Mouse (Mus musculus): ENCODE measurements around the gene Ncapg2.

Gene Ncapg2

GRCm38 (mm10) chr12:116442184-116442583 is 37.0 kb downstream of the Ncapg2 start:
- no peak for DNase-seq (ENCODE audit: low read depth, low spot score)

- DNase-seq (ENCODE audit: low read depth, low spot score) = no peak
Measured at GRCm38 (mm10) chr12:116449536-116449935, 44.3 kb downstream of the Ncapg2 start.

- no peak for DNase-seq (ENCODE audit: low read depth, low spot score)
Measured at GRCm38 (mm10) chr12:116460379-116461065, 55.3 kb downstream of the Ncapg2 start.

GRCm38 (mm10) chr12:116467030-116467429 is 61.8 kb downstream of the Ncapg2 start:
- no peak for DNase-seq (ENCODE audit: low read depth, low spot score)

- no peak for DNase-seq (ENCODE audit: low read depth, low spot score)
Measured at GRCm38 (mm10) chr12:116468348-116468747, 63.1 kb downstream of the Ncapg2 start.

GRCm38 (mm10) chr12:116469096-116469495 is 63.9 kb downstream of the Ncapg2 start:
- DNase-seq (ENCODE audit: low read depth, low spot score) = no peak

- no peak for DNase-seq (ENCODE audit: low read depth, low spot score)
Measured at GRCm38 (mm10) chr12:116473264-116473663, 68.1 kb downstream of the Ncapg2 start.

GRCm38 (mm10) chr12:116473761-116474160 is 68.6 kb downstream of the Ncapg2 start:
- no peak for DNase-seq (ENCODE audit: low read depth, low spot score)

- DNase-seq (ENCODE audit: low read depth, low spot score) = no peak
Measured at GRCm38 (mm10) chr12:116474676-116475075, 69.5 kb downstream of the Ncapg2 start.

GRCm38 (mm10) chr12:116478771-116479170 is 73.6 kb downstream of the Ncapg2 start:
- DNase-seq (ENCODE audit: low read depth, low spot score) = no peak

- DNase-seq (ENCODE audit: low read depth, low spot score) = no peak
Measured at GRCm38 (mm10) chr12:116481921-116482320, 76.7 kb downstream of the Ncapg2 start.

GRCm38 (mm10) chr12:116483581-116483980 is 78.4 kb downstream of the Ncapg2 start:
- no peak for DNase-seq (ENCODE audit: low read depth, low spot score)

GRCm38 (mm10) chr12:116484991-116485390 is 79.8 kb downstream of the Ncapg2 start:
- DNase-seq (ENCODE audit: low read depth, low spot score) = no peak

- DNase-seq (ENCODE audit: low read depth, low spot score) = peak; percentile 71
Measured at GRCm38 (mm10) chr12:116485591-116486403, 80.6 kb downstream of the Ncapg2 start, which contains the start of gene Ptprn2. Ptprn2 (plus strand) TSS chr12:116485720.

GRCm38 (mm10) chr12:116486404-116486730 is 81.2 kb downstream of the Ncapg2 start:
- no peak for DNase-seq (ENCODE audit: low read depth, low spot score)

GRCm38 (mm10) chr12:116488836-116489235 is 83.6 kb downstream of the Ncapg2 start:
- DNase-seq (ENCODE audit: low read depth, low spot score) = no peak

GRCm38 (mm10) chr12:116490575-116491356 is 85.6 kb downstream of the Ncapg2 start:
- DNase-seq (ENCODE audit: low read depth, low spot score) = no peak

GRCm38 (mm10) chr12:116498666-116499065 is 93.5 kb downstream of the Ncapg2 start:
- DNase-seq (ENCODE audit: low read depth, low spot score) = no peak

GRCm38 (mm10) chr12:116500652-116501051 is 95.5 kb downstream of the Ncapg2 start:
- no peak for DNase-seq (ENCODE audit: low read depth, low spot score)

- no peak for DNase-seq (ENCODE audit: low read depth, low spot score)
Measured at GRCm38 (mm10) chr12:116512482-116512881, 107.3 kb downstream of the Ncapg2 start.

Measured in ES-CJ7 (cell line).